Mouse (Mus musculus) splenic B cell, adult 2 months (primary cell): ENCODE results near the gene Abat.

Experiments used
- DNase-seq: peaks from one replicate; pipeline ENCODE4 v3.0.0-alpha.2; 2011; ENCODE audit warnings: low read depth, low spot score
- H3K27me3 ChIP-seq: 2 replicates; pipeline ENCODE4 v1.6.1; 2012; ENCODE audit warnings: mild to moderate bottlenecking, low read length, moderate library complexity, mixed read lengths; ENCODE audit not compliant: control insufficient read depth, poor library complexity, insufficient read depth, severe bottlenecking
- H3K36me3 ChIP-seq: 2 replicates; pipeline ENCODE4 v1.6.1; 2012; ENCODE audit warnings: mild to moderate bottlenecking, low read length, moderate library complexity, mixed read lengths; ENCODE audit not compliant: control insufficient read depth, poor library complexity, insufficient read depth, severe bottlenecking

Gene Abat

DNA sequence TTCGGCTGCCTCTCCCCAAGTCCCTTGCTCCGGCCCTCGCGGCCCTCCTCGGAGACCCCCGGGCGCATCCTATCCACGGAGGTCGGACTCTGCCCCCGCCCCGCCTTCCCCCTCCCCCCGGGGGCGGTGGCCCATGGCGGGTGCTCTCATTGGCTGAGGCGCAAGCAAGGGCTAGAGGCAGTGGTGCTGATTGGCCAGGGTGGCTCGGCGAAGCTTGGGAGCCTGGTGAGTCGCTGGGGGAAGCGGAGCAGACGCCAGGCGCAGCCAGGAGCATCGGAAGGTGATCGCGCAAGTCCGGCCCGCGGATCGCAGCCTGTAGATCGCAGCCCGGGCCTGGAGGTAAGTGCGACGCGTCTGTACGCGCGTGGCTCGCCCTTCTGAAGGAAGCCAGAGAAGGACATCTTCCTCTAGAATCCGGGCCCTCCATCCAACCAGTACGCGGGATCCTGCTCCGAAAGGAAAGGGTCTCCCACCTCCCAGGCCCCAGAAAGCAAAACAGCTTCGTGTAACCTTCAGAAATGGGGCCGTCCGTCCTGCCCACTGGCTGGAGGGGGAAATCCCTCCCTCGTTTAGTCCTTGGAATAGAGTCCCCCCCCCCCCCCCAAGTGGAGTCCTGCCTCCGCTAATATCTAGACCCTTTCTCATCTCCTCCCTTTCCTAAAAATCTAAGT lies at the start of gene Abat:
Gene Abat, plus strand, starts transcription at position 194 of the 671 bp plus-strand sequence.
- H3K27me3 ChIP-seq = no peaks in the 10 kb centered on the region; the same call in 1 of the 2 replicates
- peak; percentile 21 for DNase-seq
- H3K36me3 ChIP-seq = no peaks in the 10 kb centered on the region

DNA sequence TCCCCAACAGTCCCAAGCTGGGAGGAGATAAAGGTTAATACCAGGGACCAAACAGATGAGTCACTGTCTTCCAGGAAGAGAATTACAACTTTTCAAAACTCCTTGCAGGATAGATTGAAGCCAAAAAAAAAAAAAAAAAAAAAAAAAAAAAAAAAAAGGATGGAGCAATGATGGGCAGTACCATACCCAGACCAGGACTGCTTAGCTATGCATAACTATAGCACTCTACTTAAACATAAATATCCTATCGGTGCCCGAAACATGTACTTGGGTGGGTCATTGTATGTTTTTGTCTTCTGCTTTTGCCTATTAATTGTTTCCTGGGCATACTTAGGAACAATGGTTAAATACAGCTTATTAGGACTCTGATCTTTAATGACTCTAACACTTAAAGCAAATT lies 43.1 kb upstream of the Abat start:
- no peaks in the 10 kb centered on the region for H3K36me3 ChIP-seq
- no peak for DNase-seq
- no peaks in the 10 kb centered on the region for H3K27me3 ChIP-seq

DNA sequence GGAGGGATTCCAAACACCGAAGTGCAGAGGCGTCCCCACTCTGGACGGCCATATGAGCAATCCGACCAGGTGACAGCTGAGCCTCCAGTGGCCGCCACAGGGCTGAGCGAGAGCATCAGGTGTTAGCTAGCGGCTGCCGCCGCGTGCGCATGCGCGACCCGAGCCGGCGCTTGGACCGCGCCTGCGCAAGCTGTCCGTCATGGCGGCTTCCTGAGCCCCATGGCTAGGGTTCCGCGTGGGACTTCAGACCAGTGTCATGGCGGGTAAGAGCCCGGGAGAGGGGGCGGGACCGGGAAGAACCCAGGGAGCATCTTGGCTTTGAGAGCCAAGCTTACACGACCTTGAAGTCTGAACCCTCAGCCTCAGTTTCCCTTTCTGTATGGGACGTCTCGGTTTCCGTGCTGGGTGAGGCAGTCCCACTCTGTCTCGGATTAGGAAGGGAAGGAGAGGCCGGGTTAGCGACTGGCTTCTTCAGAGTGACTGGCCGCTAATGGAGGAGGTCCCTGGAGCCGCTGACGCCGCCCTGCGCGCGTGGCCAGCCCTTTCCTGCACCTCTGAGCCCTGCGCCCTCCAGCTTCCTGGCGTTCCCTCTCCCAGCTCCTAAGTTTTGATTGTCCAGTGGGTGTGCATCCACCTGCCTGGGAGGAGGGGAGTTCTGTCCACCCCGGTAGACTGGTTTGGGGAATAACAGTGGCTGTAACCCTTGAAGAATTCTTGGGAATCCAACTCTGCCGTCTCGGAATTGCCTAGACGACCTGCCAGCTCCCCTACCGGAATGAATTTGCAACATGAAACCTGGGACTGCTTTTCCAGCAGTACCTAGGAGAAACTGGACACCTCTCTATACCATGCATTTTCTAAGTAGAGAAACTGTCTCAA lies 42.4 kb upstream of the Abat start, which contains the start of gene Mettl22:
Gene Mettl22, plus strand, starts transcription at position 186 of the 879 bp plus-strand sequence.
- Histone ChIP-seq H3K27me3 (no peaks in the 10 kb centered on the region), H3K36me3 (no peaks in the 10 kb centered on the region)
- peak; percentile 96 for DNase-seq

DNA sequence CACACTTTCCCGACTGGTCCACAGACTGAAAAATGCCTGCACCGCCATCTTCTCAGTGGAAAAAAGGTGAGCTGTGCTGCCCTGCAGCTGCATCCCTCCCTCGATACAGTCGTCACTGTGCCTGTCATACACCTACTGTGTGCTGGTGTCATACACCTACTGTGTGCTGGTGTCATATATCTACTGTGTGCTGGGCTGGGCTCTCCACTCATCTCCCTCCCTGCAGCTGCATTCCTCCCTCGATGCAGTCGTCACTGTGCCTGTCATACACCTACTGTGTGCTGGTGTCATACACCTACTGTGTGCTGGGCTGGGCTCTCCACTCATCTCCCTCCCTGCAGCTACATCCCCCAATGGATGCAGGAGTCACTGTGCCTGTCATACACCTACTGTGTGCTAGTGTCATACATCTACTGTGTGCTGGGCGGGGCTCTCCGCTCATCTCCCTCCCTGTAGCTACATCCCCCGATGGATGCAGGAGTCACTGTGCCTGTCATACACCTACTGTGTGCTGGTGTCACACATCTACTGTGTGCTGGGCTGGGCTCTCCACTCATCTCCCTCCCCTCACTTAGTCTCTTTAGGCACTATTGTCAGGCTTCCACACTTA lies 25.7 kb upstream of the Abat start:
- Histone ChIP-seq H3K27me3 (no peaks in the 10 kb centered on the region), H3K36me3 (peaks cover 1% of the 10 kb centered on the region; the same call in 1 of the 2 replicates)
- DNase-seq = no peak

DNA sequence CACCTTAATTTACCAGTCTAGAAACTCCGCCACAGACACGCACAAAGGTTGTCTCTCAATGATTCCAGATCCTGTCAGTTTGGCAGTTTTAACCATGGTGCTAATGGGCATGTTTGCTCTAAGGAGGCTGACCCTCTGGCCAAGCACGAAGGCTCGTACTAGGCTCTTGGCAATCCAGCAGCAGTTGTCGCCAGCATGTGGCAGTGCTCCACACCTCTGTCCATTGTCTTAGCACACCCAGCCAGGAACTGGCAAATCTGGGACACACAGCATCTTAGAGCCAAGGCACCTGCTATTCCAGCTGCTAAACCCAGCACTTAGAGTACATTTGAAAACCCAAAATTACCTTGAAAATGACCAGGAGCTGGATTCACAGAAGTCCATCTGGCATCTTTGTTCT lies 23.9 kb upstream of the Abat start:
- no peak for DNase-seq
- H3K27me3 ChIP-seq = no peaks in the 10 kb centered on the region
- peaks cover 1% of the 10 kb centered on the region; the same call in 1 of the 2 replicates for H3K36me3 ChIP-seq

GRCm38 (mm10) chr16:8491743-8492490 lies 21.3 kb upstream of the Abat start:
- Histone ChIP-seq H3K27me3 (no peaks in the 10 kb centered on the region), H3K36me3 (peaks cover 1% of the 10 kb centered on the region; the same call in 1 of the 2 replicates)
- no peak for DNase-seq

DNA sequence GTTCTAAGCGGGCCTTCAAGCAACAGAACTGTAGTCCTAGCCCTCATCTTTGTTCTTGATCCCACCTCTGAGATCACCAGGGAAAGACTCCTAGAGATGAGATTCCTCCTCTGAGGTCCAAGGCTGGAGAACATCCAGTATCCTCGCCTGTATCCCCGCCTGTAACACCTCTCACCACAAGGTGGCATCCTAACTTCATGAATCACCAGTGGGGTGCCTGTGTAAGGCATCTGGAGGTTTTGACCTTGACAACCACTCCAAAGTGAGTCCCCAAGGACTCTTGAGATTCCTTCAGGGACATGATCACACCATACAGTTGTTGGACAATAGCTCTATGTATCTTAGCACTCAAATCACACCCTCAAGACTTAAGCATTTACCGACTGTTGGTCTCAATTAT lies 19.0 kb upstream of the Abat start:
- DNase-seq = peak; percentile 80
- H3K36me3 ChIP-seq = no peaks in the 10 kb centered on the region
- no peaks in the 10 kb centered on the region for H3K27me3 ChIP-seq

GRCm38 (mm10) chr16:8496967-8497366 lies 16.3 kb upstream of the Abat start:
- H3K36me3 ChIP-seq = no peaks in the 10 kb centered on the region
- no peaks in the 10 kb centered on the region for H3K27me3 ChIP-seq
- DNase-seq = no peak

- H3K36me3 ChIP-seq = no peaks in the 10 kb centered on the region
- H3K27me3 ChIP-seq = no peaks in the 10 kb centered on the region
- no peak for DNase-seq
Observed at GRCm38 (mm10) chr16:8504271-8504670, 9.0 kb upstream of the Abat start.

DNA sequence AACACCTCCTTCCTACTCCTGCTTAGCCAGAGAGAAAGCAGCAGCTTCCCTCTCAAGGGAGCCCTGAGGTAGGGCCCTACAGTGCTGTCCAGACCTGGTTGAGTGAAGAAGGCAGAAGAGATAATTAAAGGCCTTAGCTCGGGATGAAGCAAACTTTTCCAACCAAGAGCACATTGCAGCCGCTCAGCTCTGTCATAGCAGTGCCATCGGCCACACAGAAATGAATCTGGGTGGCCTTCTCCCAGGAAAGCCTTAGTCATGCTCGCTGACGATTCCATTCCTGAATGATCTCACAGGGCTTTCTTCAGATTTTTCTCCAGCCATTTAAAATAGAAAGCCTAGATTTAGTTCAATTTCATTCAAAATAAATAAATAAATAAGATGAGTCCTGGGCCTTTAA lies 3.3 kb upstream of the Abat start:
- H3K27me3 ChIP-seq = no peaks in the 10 kb centered on the region; the same call in 1 of the 2 replicates
- no peaks in the 10 kb centered on the region for H3K36me3 ChIP-seq
- no peak for DNase-seq

GRCm38 (mm10) chr16:8512830-8513229 lies 399 bp upstream of the Abat start:
- no peaks in the 10 kb centered on the region for H3K36me3 ChIP-seq
- no peaks in the 10 kb centered on the region; the same call in 1 of the 2 replicates for H3K27me3 ChIP-seq
- no peak for DNase-seq

GRCm38 (mm10) chr16:8514180-8514579 lies 951 bp downstream of the Abat start:
- DNase-seq = no peak
- no peaks in the 10 kb centered on the region; the same call in 1 of the 2 replicates for H3K27me3 ChIP-seq

DNA sequence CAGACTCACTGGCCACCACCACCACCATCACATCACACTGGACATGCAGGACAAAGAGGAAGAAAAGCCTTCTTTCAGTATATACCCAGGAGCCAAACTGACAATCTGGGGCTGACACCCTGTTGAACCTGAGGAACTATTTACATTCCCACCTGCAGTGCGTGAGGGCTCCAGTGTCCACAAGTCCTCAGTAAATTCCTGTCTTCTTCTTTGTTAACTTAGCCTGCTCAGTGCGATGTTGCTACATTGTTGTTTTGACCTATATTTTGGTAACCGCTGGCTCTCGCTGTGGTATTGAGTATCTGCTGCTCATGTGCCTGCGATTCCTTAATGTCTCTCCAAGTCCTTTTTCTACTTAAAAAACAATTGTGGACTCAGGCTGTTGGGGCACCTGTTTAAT lies 7.3 kb downstream of the Abat start:
- no peaks in the 10 kb centered on the region for H3K36me3 ChIP-seq
- DNase-seq = no peak
- no peaks in the 10 kb centered on the region for H3K27me3 ChIP-seq

More at GRCm38 (mm10) chr16:8514180-8514579, 951 bp downstream of the Abat start:
- no peaks in the 10 kb centered on the region for H3K36me3 ChIP-seq

- H3K27me3 ChIP-seq = no peaks in the 10 kb centered on the region
- H3K36me3 ChIP-seq = no peaks in the 10 kb centered on the region
Observed at GRCm38 (mm10) chr16:8521322-8521721, 8.1 kb downstream of the Abat start.

More at GRCm38 (mm10) chr16:8521322-8521721, 8.1 kb downstream of the Abat start:
- DNase-seq = no peak
